Mouse (Mus musculus): ENCODE measurements around the gene Tpcn1. TPM values are rescaled to one million over a fixed set of nuclear protein-coding genes. Genes with fewer than 3 reads are reported as not detected.
A peak's percentile ranks its signal among the peaks of the same experiment; 100 is the strongest.

Tpcn1 gene
- total RNA-seq, 2 experiments from 2014 or later, result 57.0 to 107 TPM

- no peak for ATAC-seq (replicated peaks; ENCODE audit: low FRiP score, poor library complexity, severe bottlenecking)
Measured at GRCm38 (mm10) chr5:120563914-120564311, 24.6 kb downstream of the Tpcn1 start.

DNA sequence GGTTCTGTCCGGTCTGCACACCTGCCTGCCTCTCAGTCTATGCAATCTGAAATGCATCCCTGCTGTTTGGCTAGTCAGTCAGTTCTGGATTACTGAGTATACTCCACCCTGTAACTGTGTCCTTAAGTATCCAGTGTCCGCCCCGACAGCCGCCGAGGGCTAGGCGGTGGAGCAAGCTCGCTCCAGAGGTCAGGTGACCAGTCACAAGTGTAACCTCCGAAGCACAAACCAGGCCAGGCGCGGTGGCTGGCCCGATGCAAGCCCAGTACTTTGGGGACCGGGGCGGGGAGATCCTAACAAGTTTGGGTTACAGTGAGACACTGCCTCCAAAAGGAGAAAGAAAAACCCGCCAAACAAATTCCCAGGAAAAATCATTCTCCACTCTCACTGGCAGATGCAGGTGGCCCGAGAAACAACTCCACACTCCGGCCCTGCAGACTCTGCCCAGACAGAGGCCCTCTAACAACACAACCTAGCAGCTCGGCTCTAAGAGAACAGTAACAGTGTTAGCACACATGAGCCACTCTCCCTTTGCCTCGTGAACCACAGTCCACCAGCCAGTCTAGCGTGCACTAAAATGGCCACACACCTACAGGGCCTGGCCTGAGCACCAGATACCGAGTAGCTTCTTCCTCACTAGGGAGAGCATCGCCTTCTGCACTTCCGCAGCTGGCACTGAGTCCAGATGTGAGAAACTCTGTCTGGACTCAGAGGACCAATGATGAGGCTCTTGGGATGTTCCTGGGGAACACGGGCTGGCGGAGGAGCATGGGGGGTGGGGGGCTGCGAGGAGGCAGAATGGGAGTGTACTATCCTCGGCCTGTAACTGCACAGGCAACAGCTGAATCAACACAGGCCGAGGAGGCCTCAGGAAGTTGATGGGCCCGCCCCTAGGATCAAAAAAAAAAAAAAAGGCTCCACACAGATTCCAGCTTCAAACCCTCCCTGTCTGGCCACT is 25.2 kb downstream of the Tpcn1 start:
- no peak for ATAC-seq (replicated peaks; ENCODE audit: low FRiP score, poor library complexity, severe bottlenecking)

DNA sequence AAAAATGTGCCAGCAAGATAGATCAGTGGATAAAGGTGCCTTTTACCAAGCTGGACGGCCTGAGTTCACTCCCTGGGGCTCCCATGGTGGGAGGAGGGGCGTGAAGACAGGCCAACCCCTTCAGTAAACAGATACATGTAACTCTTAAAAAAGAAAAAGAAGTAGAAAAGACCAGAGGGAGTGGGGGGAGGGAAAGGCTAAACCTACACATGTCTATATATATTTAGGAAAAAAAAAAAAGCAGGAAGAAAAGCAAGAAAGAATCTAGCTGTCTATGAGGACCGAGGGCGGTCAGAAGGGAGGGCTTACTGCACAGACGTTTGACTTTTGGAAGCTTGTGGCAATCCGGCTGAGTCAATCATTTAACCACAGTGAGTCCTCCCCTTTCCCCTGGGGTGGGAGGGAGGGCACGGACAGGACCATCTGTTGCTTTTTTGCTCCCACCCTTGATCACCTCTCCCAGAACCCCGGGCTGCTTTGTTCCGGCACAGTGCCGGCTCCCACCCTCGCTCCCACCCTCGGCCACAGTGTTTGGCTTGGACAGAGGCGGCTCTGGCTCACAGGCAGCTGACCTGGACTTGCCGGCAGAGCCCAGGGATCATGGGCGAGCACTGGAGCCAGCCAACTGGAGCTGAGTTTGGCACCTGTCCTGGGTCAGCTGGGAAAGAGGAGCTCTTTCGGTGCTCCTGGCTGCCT is 27.7 kb downstream of the Tpcn1 start:
- no peak for ATAC-seq (replicated peaks; ENCODE audit: low FRiP score, poor library complexity, severe bottlenecking)

DNA sequence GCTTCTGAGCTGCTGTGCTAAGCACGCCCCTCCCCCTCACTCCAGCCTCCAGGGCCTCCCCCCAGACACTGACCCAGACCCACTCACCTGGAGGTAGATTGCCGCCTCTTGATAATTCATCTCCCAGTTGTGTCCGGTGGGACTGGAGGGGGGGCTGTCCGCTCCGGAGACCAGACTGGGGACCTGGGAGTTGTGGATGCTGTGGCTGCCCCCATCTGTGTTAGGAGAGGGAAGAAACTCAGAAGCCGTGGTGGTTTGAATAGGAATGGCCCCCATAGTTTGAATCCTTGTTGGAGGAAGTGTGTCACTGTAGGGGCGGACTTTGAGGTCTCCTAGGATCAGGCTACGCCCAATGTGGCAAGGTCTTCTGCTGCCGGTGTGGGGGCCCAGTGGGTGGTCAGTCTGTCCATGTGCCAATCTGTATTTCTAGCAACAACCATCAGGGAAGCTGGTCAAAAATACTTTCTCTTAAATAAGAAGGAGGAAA is 28.3 kb downstream of the Tpcn1 start:
- no peak for ATAC-seq (replicated peaks; ENCODE audit: low FRiP score, poor library complexity, severe bottlenecking)

GRCm38 (mm10) chr5:120558762-120559161 is 29.7 kb downstream of the Tpcn1 start:
- ATAC-seq (replicated peaks; ENCODE audit: low FRiP score, poor library complexity, severe bottlenecking), result no peak

- no peak for ATAC-seq (replicated peaks; ENCODE audit: low FRiP score, poor library complexity, severe bottlenecking)
Measured at GRCm38 (mm10) chr5:120558041-120558440, 30.4 kb downstream of the Tpcn1 start.

DNA sequence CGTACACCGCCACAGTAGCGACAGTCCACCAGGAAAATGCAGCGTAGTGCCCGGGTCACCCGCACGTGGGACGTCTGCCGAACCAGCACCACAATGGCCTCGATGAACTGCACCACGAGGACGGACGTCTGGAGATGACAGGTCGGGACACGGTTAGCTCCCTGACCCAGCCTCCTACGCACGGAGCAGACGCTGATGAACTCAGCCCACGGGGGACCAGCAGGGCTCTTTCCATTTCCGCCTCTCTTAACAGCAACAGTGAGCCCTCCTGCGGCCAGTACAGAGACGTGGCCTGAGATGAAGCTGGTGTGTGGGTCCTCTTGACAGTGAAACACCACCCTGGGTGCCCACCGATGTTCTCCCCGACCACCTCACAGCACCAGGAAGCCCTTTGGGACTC is 32.6 kb downstream of the Tpcn1 start:
- no peak for ATAC-seq (replicated peaks; ENCODE audit: low FRiP score, poor library complexity, severe bottlenecking)

DNA sequence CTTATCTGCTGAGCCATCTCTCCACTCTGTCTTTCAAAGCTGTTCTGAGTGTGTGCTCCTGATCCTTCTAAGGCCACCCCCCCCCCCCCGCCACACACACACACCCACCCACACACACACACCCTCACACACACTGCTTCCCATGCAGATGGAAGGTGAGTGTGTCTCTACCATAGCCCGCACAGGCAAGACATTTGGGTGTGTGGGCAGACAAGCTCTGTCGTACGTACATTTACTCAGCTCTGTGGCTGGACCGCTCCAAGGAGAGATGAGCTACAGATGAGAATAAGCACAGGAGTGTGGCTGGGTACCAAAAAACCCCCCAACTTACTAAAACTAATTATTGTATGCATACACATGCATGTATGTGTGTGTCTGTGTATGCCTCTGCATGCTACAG is 37.8 kb downstream of the Tpcn1 start:
- ATAC-seq (replicated peaks; ENCODE audit: low FRiP score, poor library complexity, severe bottlenecking), result no peak

DNA sequence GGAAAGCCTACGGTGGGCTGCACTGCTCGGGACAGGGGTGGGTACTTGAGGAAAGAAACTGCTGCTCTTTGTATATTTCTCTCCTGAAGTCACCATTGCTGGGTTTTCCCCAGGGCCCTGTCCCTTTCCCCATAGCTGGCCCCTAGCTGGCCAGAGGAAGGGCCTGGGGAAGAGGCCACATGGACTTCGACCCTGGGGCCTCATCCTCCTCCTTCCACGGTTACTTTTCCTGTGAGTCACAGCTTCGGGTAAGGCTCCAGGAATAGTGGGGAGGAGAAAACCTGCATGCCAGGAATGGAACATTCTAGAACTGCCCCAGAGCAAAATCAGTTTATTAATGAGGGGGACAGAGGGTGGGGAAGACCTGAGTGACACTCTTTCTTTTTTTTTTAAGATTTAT is 38.3 kb downstream of the Tpcn1 start:
- ATAC-seq (replicated peaks; ENCODE audit: low FRiP score, poor library complexity, severe bottlenecking), result no peak

DNA sequence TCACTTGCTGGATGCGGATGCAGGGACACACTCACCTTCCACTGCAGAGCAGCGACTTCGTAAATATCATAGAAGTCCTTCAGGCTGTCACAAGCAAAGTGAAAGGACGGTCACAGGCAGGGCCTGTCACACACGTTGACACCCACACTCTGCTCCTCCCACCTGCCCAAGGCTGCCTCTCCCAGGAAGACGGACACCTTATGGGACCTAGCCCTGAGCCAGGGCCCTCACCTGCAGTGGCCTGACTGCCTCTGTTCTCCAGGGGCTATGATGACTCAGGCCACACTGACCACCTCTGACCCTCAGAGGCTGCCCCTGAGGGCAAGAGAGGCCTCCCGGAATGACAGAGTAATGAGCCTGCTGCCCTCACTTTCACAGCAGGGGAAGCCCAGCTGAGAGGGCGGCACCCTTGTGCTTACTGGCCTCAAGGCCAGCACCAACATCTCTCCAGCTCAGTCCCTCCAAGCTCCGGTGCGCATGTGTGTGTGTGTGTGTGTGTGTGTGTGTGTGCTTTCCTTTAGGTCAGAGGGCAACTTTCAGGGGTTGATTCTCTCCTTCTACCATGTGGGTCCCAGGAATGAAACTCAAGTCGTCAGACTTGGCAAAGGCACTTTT is 40.1 kb downstream of the Tpcn1 start:
- no peak for ATAC-seq (replicated peaks; ENCODE audit: low FRiP score, poor library complexity, severe bottlenecking)

GRCm38 (mm10) chr5:120536632-120537031 is 51.8 kb downstream of the Tpcn1 start:
- no peak for ATAC-seq (replicated peaks; ENCODE audit: low FRiP score, poor library complexity, severe bottlenecking)

GRCm38 (mm10) chr5:120536046-120536445 is 52.4 kb downstream of the Tpcn1 start:
- no peak for ATAC-seq (replicated peaks; ENCODE audit: low FRiP score, poor library complexity, severe bottlenecking)

DNA sequence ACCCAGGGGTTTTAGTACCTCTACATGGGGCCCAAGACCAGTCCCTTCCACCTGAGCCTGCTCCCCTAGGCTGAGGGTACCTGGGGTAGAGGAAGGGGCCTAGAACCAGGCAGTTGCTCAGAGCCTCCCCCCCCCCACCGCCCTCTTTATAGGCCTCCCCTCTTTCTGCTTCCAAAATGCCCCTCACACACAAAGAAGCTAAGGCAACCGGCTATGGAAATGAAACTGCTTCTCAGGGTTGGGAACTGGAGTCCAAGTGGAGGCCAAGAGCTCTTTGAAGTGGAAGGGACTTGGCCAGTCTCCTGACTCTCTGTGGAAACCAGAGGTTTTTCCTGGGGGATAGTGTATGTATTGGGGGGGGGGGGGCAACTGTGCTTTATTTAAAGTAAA is 53.8 kb downstream of the Tpcn1 start:
- ATAC-seq (replicated peaks; ENCODE audit: low FRiP score, poor library complexity, severe bottlenecking), result no peak

DNA sequence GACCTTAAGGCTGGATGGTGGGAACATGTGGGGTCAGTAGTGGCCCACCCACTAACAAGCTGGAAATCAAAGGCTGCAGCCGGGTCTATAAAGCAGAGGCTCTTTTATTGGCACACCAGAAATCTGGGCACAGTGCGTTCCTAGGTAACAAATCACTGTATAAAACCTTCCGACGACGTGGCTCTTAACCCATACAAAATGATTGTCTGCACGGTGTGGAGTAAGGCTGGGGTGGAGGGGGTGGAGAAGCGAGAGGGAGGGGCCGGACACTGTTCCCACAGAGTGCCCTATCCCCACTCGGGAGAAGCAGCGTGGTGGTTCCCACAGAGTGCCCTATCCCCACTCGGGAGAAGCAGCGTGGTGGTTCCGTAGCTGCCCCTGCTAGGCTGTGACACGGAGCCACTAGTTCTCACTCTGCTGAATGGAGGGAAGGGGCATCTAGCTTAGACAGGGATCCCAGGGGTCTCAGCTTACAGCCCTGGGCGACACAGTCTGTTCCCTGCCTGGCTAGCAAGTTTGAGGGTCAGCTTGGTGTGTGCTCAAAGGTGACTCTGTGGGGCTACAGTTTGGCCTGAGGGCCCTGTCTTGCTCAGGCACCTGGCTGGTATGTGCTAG is 54.3 kb downstream of the Tpcn1 start:
- no peak for ATAC-seq (replicated peaks; ENCODE audit: low FRiP score, poor library complexity, severe bottlenecking)

- ATAC-seq (replicated peaks; ENCODE audit: low FRiP score, poor library complexity, severe bottlenecking), result no peak
Measured at GRCm38 (mm10) chr5:120531631-120532030, 56.8 kb downstream of the Tpcn1 start.

DNA sequence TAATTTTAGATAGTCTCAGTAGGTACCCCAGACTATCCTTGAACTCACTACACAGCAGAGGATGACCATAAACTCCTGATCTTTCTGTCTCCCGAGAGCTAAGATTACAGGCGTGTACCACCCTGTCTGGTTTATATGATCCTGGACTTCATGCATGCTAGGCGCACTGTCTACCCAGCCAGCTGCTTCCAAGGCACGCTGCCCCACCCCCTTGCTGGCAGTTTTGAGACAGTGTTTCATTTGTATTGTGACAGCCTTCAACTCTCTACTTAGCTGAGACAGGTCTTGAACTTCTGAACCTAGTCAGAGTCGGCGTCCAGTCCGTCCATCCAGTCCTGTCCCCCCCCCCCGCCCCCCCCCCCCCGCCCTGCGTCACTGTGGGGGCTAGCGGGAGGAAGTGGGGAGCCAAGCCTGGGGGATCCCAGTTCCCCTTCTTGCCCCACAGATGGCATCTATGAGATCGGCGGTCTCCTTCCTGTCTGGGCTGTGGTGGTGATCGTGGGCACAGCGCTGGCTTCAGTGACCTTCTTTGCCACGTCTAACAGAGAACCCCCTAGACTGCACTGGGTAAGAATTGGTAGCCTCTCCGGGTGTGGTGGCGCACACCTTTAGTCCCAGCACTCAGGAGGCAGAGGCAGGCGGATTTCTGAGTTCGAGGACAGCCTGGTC is 61.0 kb downstream of the Tpcn1 start:
- ATAC-seq (replicated peaks; ENCODE audit: low FRiP score, poor library complexity, severe bottlenecking), result no peak

DNA sequence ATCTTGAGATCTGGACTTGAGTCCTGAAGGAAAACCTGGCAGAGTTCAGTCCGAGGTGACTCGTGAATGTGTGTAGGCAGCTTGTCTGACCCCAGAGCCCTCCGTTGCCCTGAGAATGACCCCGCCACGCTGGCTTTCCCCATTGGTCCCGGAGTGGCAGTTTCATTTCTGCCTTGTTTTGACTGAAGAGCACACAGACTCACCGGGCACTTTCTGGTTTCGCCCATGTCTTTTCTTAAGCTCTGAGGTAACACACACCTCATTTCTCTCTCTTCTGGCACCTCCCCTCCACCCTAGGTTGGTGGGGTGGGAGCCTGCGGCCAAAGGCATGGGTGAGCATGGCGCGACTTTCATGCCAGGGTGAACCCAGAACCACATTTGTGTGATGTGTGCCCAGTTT is 62.2 kb downstream of the Tpcn1 start:
- no peak for ATAC-seq (replicated peaks; ENCODE audit: low FRiP score, poor library complexity, severe bottlenecking)

DNA sequence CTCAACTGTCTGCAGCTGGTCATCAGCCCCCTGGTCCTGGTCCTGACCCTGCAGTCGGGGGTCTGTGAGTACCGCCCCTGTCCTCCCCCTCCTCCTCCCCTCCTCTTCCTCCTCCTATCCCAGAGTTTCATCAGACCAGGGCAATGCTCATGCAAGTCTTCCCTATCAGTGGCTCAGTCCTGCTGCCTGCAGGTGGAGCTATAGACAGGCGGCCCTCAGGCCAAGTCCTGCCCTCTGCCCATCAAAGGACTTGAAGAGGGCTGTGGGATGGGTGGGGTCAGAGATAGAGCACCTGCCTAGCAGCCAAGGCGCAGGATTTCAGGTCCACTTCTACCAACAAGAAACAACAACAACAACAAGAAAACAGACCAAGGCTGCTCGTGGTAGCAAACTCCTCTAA is 62.7 kb downstream of the Tpcn1 start:
- ATAC-seq (replicated peaks; ENCODE audit: low FRiP score, poor library complexity, severe bottlenecking), result peak; percentile 44

DNA sequence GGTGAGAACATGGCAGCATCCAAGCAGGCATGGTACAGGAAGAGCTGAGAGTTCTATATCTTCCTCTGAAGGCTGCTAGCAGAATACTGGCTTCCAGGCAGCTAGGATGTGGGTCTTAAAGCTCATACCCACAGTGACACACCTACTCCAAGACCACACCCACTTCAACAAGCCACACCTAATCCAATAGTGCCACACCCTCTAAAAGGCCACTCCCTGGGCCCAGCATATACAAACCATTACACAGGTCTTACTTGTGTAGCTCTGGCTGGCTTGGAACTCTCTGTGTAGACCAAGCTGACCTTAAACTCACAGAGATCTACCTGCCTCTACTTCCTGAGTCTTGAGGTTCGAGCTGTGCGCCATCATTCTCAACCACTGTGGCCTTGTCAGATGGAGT is 63.7 kb downstream of the Tpcn1 start:
- peak; percentile 73; the same call in 1 of the 2 replicates for ATAC-seq (replicated peaks; ENCODE audit: low FRiP score, poor library complexity, severe bottlenecking)

DNA sequence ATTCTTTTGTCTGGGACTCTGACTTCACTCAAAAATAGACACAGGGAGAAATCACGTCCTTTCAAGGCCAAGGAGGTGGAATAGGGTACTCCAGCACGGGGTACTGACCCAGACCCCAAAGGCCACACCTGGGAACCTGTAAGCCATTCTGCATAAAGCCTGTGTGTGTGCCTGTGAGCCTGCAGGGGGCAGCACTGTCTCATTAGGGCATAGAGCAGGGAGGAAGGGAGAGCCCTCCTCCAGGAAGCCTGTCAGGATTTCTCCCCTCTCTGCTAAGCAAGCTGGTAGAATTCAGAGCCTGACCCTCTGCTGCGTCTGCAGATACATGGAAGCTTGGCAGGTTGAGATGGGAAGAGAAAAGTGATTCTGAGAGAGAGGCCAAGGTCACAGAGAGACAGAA is 65.8 kb downstream of the Tpcn1 start:
- ATAC-seq (replicated peaks; ENCODE audit: low FRiP score, poor library complexity, severe bottlenecking), result peak; percentile 46; the same call in 1 of the 2 replicates

Measured in erythroid progenitor cell, adult 5-6 weeks (primary cell).